Mouse (Mus musculus): ENCODE results near the gene Dusp16. TPM values are rescaled to one million over a fixed set of nuclear protein-coding genes. Genes with fewer than 3 reads are reported as not detected.

Gene Dusp16
- polyA plus RNA-seq, 1 experiment, result 12.7 TPM

DNA sequence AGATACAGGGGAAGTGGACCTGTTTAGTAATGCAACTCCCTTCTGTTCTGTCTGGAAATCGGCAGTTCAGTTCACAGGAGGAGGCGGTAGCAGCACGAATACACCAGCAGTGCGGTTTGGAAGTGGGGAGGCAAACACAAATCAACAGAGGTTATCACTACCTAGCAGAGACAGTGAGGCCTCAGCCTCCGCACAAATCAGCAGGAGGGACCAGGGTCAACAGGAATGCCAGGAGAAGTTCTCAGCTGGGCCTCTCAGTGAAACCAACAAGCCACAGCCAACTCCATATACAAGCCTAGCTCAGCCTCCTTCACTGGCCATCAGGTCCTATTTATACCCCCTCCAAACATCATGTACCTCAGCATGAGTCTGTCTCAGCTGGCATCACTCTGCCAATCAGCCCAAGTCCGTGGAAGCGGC is 10.9 kb downstream of the Dusp16 start:
- Histone ChIP-seq H3K4me3 (ENCODE audit: control insufficient read depth, insufficient read depth, low read length) (no peak overlapping the region), H3K27ac (ENCODE audit: control insufficient read depth, insufficient read depth, low read length) (no peak overlapping the region), H3K4me1 (replicated peaks; ENCODE audit: control insufficient read depth, insufficient read depth, low read length) (0 out of 2 replicates have a peak, but pooled peaks cover under 1% of the 10 kb centered on the region), H3K36me3 (ENCODE audit: control insufficient read depth, insufficient read depth, low read length) (no peaks in the 10 kb centered on the region), H3K27me3 (ENCODE audit: control insufficient read depth, insufficient read depth, low read length) (no peaks in the 10 kb centered on the region)
- WGBS, result 97% methylated on average over 7 of the region's 7 CpGs
- no peak for DNase-seq
- TF ChIP-seq POLR2A (IDR thresholded peaks at IDR 0.05; ENCODE audit: control insufficient read depth, extremely low read depth, insufficient read depth, low read length, poor library complexity) (no peak), CTCF (IDR thresholded peaks at IDR 0.05; ENCODE audit: borderline replicate concordance, control insufficient read depth, extremely low read depth, insufficient read depth, low read length, poor library complexity) (no peak)

DNA sequence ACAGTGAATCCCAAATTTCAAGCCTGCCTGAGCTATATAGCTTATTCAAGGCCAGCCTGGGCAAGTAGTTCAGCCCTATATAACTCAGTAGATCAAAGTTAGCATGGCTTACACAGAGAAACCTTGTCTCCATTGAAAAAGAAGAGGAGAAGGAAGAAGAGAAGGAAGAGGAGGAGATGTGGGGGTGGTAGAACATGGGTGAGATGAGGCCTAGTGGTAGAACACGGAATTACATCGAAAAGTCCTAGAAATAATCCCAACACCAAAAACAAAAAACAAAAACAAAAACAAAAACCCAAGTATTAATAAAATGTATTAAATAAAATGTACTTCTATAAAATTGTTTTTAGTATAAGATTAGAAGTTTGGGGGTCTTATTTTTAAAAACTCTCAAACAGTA is 12.4 kb downstream of the Dusp16 start:
- WGBS, result 94% methylated on average over 2 of the region's 2 CpGs
- no peak for TF ChIP-seq CTCF (IDR thresholded peaks at IDR 0.05; ENCODE audit: borderline replicate concordance, control insufficient read depth, extremely low read depth, insufficient read depth, low read length, poor library complexity)
- TF ChIP-seq POLR2A (IDR thresholded peaks at IDR 0.05; ENCODE audit: control insufficient read depth, extremely low read depth, insufficient read depth, low read length, poor library complexity), result no peak
- DNase-seq, result no peak
- H3K36me3 ChIP-seq (ENCODE audit: control insufficient read depth, insufficient read depth, low read length), result no peaks in the 10 kb centered on the region
- no peak overlapping the region for H3K4me3 ChIP-seq (ENCODE audit: control insufficient read depth, insufficient read depth, low read length)
- no peak overlapping the region for H3K27ac ChIP-seq (ENCODE audit: control insufficient read depth, insufficient read depth, low read length)
- no peaks in the 10 kb centered on the region for H3K27me3 ChIP-seq (ENCODE audit: control insufficient read depth, insufficient read depth, low read length)
- H3K4me1 ChIP-seq (replicated peaks; ENCODE audit: control insufficient read depth, insufficient read depth, low read length), result no peaks in the 10 kb centered on the region

DNA sequence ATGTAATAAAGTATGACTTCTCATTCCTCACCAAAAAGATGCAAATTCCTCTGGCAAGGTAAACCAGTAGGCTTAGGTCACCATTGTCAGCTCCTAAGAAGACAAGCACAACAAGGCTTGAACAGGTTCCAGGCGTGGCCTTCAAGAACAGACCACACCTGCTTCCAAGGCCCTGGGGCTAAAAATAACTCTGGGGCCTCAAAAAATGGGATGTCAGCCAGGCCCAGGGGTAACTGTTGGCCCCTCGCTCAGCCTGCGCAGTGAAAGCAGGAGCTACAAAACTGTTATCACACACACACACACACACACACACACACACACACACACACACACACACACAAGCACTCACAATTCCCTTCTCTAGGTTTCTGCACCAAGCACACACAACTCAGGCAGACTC is 18.5 kb downstream of the Dusp16 start:
- H3K4me1 ChIP-seq (replicated peaks; ENCODE audit: control insufficient read depth, insufficient read depth, low read length), result no peaks in the 10 kb centered on the region
- TF ChIP-seq POLR2A (IDR thresholded peaks at IDR 0.05; ENCODE audit: control insufficient read depth, extremely low read depth, insufficient read depth, low read length, poor library complexity), result no peak
- no peak for TF ChIP-seq CTCF (IDR thresholded peaks at IDR 0.05; ENCODE audit: borderline replicate concordance, control insufficient read depth, extremely low read depth, insufficient read depth, low read length, poor library complexity)
- no peaks in the 10 kb centered on the region for H3K36me3 ChIP-seq (ENCODE audit: control insufficient read depth, insufficient read depth, low read length)
- H3K4me3 ChIP-seq (ENCODE audit: control insufficient read depth, insufficient read depth, low read length), result no peak overlapping the region
- 79% methylated on average over 3 of the region's 3 CpGs for WGBS
- H3K27me3 ChIP-seq (ENCODE audit: control insufficient read depth, insufficient read depth, low read length), result no peaks in the 10 kb centered on the region
- H3K27ac ChIP-seq (ENCODE audit: control insufficient read depth, insufficient read depth, low read length), result no peak overlapping the region
- DNase-seq, result no peak

GRCm38 (mm10) chr6:134773292-134773893 is 19.0 kb downstream of the Dusp16 start:
- no peaks in the 10 kb centered on the region for H3K4me1 ChIP-seq (replicated peaks; ENCODE audit: control insufficient read depth, insufficient read depth, low read length)
- no peak overlapping the region for H3K27ac ChIP-seq (ENCODE audit: control insufficient read depth, insufficient read depth, low read length)
- TF ChIP-seq POLR2A (IDR thresholded peaks at IDR 0.05; ENCODE audit: control insufficient read depth, extremely low read depth, insufficient read depth, low read length, poor library complexity), result no peak
- no peak for TF ChIP-seq CTCF (IDR thresholded peaks at IDR 0.05; ENCODE audit: borderline replicate concordance, control insufficient read depth, extremely low read depth, insufficient read depth, low read length, poor library complexity)

DNA sequence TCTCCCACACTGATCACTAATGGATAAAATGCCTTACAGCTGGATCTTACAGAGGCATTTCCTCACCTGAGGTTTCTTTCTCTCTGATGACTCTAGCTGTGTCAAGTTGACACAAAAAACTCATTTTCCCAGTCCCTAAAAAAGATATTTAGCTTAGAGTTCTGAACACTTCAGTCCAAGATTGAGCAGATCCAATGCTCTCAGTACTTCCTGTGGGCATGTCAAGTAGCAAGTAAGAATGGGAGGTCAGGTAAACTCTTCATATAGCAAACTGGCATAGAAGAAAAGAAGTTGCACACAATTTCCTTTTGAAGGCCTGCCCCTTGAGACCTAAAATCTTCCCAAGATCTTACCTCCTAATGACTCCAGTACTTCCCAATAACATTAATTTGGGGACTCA is 22.1 kb downstream of the Dusp16 start:
- no peak overlapping the region for H3K4me3 ChIP-seq (ENCODE audit: control insufficient read depth, insufficient read depth, low read length)
- TF ChIP-seq CTCF (IDR thresholded peaks at IDR 0.05; ENCODE audit: borderline replicate concordance, control insufficient read depth, extremely low read depth, insufficient read depth, low read length, poor library complexity), result no peak
- TF ChIP-seq POLR2A (IDR thresholded peaks at IDR 0.05; ENCODE audit: control insufficient read depth, extremely low read depth, insufficient read depth, low read length, poor library complexity), result no peak
- no peak for DNase-seq
- no peaks in the 10 kb centered on the region for H3K4me1 ChIP-seq (replicated peaks; ENCODE audit: control insufficient read depth, insufficient read depth, low read length)
- no peaks in the 10 kb centered on the region for H3K36me3 ChIP-seq (ENCODE audit: control insufficient read depth, insufficient read depth, low read length)
- H3K27me3 ChIP-seq (ENCODE audit: control insufficient read depth, insufficient read depth, low read length), result no peaks in the 10 kb centered on the region
- no peak overlapping the region for H3K27ac ChIP-seq (ENCODE audit: control insufficient read depth, insufficient read depth, low read length)

More at GRCm38 (mm10) chr6:134773292-134773893, 19.0 kb downstream of the Dusp16 start:
- Histone ChIP-seq H3K4me3 (ENCODE audit: control insufficient read depth, insufficient read depth, low read length) (no peak overlapping the region), H3K36me3 (ENCODE audit: control insufficient read depth, insufficient read depth, low read length) (no peaks in the 10 kb centered on the region), H3K27me3 (ENCODE audit: control insufficient read depth, insufficient read depth, low read length) (no peaks in the 10 kb centered on the region)
- DNase-seq, result no peak
- 96% methylated on average over 1 of the region's 1 CpGs for WGBS

DNA sequence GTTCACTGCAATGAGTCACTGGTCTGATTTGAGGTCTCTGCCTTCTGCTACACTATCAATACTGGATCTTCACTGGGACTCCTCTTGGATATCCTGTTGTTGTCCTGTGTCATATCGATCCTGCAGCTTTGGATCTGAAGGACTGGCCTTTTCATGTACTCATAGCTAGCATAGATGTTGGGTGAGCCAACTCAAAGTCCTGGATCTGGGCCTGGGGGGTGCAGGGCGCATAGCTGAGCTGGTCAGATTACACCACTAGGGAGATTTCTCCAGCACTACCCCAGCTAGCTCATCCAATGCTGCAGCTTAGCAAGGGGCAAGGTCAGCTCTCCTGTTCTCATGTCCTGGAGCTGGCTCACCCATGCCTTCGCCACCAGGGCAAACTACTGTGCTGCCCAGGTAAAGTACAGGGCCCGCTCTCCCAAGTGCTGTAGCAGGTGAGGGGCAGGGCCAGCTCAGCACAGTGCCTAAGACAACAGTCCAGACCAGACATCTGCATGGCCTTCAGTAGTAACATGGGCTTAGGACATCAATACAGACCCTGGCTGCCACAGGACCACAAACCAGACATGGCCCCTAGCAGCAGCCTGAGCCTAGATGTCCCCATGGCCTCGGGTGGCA is 27.9 kb downstream of the Dusp16 start:
- Histone ChIP-seq H3K36me3 (ENCODE audit: control insufficient read depth, insufficient read depth, low read length) (no peaks in the 10 kb centered on the region), H3K4me1 (replicated peaks; ENCODE audit: control insufficient read depth, insufficient read depth, low read length) (no peaks in the 10 kb centered on the region), H3K4me3 (ENCODE audit: control insufficient read depth, insufficient read depth, low read length) (no peak overlapping the region), H3K27me3 (ENCODE audit: control insufficient read depth, insufficient read depth, low read length) (no peaks in the 10 kb centered on the region), H3K27ac (ENCODE audit: control insufficient read depth, insufficient read depth, low read length) (no peak overlapping the region)
- no peak for TF ChIP-seq POLR2A (IDR thresholded peaks at IDR 0.05; ENCODE audit: control insufficient read depth, extremely low read depth, insufficient read depth, low read length, poor library complexity)
- TF ChIP-seq CTCF (IDR thresholded peaks at IDR 0.05; ENCODE audit: borderline replicate concordance, control insufficient read depth, extremely low read depth, insufficient read depth, low read length, poor library complexity), result no peak
- WGBS, result 96% methylated on average over 5 of the region's 5 CpGs
- no peak for DNase-seq
